Mouse (Mus musculus) gonadal fat pad, adult 2 months (tissue): ENCODE results near the gene Scmh1. TPM values are rescaled to one million over a fixed set of nuclear protein-coding genes. Genes with fewer than 3 reads are reported as not detected.
"Not testable (repeated sequence)": the region's sequence is repeated elsewhere in the genome, so short reads cannot be mapped to it uniquely, and the experiment has no call there.

ENCODE experiments used
- DNase-seq: peaks from one replicate; pipeline ENCODE4 v3.0.0-alpha.2; 2012; ENCODE audit warnings: low read depth
- polyA plus RNA-seq: library from polyadenylated mRNA; depleted of rRNA; stranded (reverse); fragments of >200 nt; gene quantifications from 2 replicates; pipeline ENCODE4 v1.2.3, GENCODE M21; 2012; rRNA removed

Gene Scmh1
- polyA plus RNA-seq: 41.2 and 47.9 TPM in 2 replicates

DNA sequence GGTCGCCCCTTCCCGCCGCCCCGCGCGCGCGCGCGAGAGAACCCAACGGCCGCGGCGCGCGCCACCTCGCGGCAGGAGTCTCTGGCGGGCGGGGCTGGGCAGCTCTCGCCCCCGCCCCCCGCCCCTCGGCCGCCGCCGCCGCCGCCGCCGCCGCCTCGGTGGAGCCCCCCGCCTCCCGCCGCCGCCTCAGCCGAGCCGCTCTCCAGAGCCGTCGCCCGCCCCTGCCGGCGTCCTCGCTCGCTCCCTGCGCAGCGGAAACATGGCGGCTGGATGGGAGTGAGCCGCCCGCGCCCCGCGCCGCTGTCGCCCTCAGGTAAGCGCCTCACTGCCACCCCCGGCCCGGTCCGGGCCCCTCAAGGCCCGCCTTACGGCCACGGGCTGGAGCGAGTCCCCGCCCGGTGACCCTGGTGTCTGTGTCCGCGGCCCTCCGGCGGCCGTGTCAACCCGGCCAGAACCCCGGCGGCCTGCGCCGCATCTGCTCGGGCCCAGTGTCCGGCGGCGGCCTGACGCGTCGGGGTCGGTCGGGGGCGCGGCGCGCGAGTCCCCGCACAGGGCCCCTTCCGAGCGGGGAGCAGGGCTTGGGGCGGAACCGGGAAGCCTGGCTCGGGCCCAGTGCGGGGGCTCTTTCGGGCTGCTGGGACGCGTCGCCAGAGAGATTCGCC lies at the start of gene Scmh1:
Gene Scmh1, plus strand, starts transcription at position 138 of the 662 bp plus-strand sequence.
- no peak for DNase-seq

DNA sequence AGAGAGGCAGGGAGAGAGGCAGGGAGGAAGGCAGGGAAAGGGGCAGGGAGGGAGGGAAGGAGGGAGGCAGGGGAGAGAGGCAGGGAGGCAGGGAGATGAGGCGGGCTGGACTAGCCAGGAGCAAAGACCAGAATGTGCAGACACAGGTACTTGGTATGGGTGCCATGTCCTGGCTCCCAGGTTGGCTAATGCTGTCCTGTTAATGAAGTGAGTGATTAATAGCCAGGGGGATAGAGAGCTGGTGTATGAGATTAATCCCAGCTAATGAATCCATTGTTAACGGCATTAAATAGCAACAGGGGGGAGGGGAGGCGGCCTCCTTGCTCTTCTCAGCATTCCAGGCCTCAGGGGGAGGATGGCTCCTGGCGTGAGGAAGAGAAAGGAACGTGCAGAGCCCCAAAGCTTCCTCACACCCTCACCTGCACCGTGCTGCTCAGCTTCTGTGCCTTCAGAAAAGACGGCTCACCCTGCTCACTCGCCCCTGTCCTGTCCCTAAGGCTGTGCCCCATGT lies 45.0 kb upstream of the Scmh1 start:
- DNase-seq: no peak

DNA sequence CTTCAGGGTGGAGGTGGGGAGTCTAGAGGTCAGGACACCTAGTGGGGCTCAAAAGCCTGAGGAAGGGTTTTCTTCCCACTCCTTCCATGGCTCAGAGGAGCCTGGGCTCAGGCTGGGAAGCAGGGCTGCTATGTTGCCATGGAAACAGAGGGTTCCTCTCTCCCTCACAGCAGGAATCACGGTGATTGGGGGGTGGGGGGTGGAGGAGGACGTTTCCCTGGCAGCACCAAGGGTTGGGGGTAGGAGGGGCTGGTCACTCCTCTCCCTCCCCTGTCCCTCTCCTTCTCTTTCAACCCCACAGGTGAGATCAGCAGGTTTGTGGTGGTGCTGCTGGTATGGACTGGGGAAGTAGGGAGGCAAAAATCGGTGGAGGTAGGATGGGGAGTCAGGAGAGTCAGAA lies 40.4 kb upstream of the Scmh1 start:
- no peak for DNase-seq

DNA sequence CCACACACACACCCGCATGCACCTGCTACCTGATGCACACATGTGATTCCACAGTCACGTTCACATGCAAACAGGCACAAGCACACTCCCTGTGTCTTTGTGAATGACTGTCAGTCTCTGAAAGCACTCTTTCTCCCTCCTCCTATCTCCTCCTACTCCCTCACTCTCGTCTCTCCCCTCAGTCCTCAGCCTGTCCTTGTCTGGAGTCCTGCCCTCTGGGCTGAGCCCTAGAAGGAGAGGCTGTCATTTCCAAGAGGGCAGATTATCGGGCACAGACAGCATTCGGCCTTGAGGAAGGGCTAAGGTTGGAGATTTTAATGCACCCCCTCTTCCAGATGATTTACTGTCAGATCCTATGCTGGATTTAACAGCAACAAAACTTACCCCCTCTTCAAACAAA lies 39.6 kb upstream of the Scmh1 start:
- no peak for DNase-seq

DNA sequence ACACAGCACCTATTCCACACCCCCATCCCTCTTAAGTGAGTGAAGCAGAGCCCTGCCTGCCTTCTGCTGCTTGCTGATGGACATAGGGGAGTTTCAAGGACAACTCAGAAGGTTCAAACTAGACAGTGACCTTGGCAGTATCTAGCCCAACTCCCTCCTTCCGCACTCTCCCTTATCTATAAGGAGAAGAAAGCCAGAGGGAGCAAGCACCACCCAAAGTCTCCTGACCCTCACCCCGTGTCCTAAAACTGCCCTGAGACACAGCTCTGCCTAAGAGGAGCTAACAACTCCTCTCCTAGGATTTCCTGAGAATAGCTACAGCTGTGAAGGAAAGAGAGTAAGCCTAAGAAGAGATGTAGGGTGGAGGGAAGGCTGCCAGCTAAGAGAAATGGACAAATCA lies 37.0 kb upstream of the Scmh1 start:
- DNase-seq: no peak

DNA sequence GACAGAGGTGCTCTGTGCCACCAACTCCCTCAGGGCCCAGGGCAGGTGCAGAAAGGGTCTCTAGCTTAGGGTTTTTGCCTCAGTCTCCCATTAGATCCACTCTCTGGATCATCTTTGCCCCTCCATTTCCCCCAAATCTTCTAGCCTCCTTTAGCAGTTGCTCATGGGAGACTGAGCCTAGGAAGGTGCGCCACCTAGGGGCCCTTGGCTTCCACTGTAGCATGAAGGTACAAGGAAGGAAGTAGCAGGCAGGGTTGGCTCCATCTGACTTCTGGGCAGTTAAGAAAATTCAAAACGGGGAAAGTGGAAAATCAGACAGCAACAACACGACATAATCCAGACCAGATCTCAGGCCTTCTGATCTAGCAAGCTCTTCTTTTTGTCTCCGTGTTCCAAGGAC lies 36.4 kb upstream of the Scmh1 start:
- no peak for DNase-seq

DNA sequence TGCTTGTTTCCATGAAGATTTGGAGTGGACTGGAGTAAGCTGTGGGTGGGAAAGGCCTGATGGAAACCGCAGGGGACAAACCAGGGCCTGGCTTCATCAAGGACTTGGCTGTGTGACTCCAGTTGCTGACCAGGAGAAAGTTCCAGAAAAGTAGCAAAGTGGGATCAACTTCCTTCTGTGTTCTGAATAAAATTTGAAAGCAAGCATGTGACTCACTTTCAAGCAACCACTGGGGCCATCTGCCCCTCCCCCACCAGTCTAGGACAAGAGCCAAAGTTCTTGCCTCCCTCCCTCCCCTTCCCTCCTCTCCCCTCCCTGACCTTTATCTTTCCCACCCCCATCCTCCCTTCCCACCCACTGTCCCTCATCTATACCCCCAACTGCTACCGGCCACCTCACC lies 35.9 kb upstream of the Scmh1 start:
- no peak for DNase-seq

DNA sequence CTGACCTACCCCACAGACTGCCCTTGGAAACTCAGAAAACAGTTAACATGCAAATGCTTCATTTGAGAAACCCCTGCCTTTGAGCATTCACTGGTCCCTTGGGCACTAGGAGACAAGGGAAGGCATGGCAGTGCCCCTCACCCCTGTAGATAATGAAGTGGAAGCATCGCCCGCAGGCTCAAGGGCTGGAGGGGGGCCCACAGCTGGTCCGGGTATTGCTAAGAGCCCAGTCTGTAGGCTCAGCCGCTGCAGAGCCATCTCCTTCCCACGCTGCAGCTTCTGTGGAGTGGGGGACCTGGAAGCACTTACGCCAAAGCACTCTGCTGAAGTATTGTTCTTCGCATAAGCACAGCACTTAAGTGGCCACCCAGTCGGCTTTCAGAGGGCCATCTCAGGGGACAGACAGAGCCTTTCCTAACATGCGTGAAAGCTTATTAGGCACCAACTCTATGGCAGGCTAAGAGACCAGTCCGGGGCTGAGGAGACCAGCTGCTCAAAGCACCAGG lies 35.2 kb upstream of the Scmh1 start:
- no peak for DNase-seq

DNA sequence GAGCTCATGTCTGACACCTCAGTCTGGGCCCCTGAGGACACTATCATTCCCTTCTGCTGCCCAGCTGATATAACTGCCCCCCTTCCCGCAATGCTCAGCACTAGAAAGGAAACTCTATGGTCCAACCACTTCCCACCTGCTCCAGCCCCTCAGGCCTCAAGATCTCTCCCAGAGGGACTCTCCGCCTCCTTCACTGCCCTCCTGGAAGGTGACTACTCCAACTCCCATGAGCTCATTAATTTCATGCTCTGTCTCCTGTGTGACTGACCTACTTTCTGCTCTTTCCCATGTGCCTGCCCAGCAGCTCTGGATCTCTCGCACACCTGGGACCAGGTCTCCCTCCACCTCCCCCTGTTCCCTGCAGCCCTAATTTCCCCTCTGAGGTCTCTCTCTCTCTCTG lies 32.2 kb upstream of the Scmh1 start:
- DNase-seq: no peak

DNA sequence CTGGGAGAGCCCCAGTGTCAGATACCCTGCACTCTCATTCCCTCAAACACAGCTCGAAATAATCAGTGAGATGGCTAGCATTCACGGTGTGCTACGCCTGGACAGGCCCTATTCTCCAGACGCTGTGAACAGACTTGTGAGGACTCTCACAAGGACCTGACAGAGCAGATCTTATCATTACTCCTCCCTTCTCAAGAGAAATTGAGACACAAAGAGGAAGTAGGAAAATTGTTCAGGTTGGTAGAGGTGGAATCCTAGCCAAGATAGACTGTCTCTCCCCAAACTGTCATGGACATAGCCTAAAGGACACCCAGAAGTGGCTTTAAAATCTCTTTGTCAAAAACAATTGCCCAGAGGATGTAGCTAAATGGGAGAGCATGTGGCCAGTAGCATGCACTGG lies 31.3 kb upstream of the Scmh1 start:
- no peak for DNase-seq

DNA sequence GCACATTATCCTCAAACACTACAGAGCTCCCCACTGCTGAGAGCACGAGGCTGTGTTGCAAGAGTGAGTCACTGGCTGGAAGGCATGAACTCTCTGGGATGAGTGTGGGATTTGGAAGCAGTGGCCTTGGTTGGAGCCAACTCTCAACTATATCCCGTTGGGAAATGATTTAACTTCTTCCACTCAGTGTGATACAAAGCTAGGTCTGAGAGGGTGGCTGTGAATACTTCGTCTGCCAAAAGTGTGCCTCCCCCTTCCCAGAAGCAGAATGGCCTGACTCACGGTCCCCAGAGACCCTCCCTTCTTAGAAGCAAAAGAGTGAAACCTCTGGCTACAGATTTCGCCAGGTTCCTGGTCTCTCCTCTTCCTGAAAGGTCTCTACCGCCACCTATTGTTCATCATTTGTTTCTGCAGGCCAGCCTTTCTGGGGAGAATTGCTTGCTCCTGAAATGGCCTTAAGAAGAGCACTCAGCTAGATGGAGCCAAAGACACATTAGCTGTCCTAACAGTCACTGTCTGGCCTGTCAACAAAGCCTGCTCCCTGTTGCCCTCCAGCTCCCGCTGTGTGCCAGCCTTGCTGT lies 24.2 kb upstream of the Scmh1 start:
- peak; percentile 79 for DNase-seq

DNA sequence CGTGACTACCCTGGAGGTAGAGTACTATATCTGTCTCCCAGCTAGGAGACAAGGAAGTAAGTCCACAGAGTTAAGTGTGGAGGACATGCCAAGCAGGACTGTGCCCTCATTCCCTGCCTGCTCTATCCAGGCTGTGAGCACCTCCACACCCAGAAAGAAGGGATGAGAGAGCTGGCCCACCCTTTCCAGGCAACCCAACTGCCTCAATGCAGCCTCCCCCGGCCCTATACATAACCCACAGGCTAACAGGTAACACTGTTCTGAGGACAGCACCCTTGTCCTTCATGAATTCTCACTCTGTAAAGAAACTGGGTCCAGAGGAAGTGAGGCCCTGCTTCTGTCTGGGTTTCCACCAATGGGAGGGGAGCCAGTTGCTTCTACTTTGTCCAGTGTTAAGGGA lies 19.6 kb upstream of the Scmh1 start:
- no peak for DNase-seq

DNA sequence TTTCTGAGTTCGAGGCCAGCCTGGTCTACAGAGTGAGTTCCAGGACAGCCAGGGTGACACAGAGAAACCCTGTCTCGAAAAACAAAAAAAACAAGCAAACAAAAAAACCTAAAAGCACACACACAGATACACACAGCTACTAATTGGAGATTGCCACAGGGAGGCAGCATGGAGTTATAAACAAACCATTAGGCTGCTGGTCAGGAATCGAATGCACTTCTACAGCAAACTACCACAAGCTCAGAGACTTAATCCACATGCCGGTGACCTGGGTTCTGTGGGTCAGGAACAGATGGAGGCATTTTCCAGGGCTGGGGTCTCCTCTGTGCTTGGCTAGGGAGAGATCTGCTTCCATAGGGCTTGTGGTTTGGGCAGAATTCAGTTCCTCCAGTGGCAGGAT lies 17.6 kb upstream of the Scmh1 start:
- no peak for DNase-seq

DNA sequence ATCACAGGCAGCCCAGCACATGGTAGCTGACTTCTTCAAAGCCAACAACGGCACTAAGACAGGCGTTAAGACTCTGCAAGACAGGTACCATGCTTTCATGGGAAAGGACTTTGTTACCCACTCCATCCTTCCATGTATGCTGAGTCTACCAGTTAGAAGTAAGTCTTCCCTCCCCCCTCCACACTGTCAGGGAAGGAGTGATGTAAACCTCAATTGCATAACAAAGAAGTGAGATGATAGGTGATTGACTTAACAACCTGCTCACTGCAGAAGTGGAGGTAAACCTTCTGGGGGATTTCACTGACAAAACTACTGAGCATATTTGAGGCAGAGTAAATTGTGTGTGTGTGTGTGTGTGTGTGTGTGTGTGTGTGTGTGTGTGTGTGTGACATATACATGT lies 17.1 kb upstream of the Scmh1 start:
- no peak for DNase-seq

DNA sequence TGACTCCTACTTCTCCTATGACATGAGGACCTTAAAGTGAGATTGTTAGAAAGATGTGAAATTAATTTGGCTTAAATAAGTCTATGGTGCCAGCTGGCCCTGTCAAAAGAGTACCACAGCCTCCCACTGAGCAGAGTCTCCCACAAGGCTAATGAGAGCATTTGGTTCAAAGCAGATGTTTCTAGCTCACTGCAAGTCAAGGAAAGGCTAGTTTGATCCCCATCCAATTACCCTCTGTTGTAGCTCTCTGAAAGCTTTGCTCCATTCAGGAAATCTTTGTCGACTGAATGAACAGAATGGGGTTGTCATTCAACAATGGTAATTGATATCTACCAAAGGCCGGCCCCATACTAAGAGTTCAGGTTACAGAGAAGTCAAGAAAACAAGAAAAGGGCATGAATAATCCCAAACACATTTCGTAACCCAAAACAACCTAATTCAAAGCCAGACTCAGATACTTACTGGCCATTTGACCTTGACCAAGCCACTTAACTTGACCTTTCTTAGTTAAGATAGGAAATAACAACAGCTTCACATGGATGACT lies 16.0 kb upstream of the Scmh1 start:
- no peak for DNase-seq

DNA sequence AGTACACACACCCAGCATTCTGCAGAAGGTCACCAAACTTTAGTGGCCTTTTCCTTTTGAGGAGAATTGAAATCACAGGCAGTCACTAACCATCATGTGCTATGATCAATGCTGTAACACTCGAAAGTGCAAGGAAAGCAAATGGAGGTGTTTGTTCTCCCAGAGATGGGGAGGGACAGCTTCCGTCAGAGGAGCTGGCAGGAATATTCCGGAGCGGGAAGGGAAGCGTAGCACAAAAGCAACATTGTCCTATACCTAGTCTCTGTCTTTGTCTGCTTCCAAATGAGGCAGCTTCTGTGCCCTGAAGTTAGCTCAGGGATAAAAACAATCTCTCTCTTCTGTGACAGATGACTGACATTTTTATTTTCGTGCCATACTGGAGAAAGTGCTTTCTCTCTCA lies 15.5 kb upstream of the Scmh1 start:
- no peak for DNase-seq

DNA sequence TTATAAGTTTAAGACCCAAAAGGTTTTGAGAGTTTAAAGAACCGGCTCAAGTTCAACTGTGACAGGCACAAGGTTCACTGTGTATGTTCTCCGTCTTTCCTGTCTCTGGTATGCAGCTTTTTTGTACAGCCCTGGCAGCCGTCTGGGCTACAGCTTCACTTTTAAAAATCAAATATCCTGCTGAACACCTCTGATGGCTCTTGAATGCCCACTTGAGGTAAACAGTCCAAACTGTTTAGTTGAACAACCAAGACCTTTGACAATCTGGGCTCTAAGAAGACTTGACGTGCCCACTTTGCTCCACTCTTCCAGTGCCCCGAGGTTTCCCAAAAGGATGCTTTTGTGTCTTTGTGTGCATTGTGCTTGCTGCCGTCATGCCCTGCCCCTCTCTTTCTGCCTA lies 13.5 kb upstream of the Scmh1 start:
- DNase-seq: no peak

DNA sequence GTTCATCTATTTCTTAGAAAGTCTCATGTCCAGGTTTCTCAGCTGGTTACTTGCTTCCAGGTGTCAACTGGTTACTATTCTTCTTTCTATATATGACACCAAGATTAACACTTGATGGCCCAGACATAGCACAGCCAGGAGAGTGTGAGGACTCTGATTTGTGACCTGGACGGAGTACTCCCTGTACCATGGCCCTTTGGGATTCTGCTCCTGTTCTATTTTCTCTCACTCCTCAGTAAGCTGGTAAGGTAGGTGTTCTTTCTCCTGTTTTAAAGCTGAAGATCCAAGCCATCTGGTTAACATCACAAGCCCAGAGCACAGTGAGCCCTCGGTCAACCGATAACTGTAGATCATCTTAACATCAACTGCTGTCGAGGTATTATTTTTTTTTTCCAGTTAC lies 12.7 kb upstream of the Scmh1 start:
- no peak for DNase-seq

DNA sequence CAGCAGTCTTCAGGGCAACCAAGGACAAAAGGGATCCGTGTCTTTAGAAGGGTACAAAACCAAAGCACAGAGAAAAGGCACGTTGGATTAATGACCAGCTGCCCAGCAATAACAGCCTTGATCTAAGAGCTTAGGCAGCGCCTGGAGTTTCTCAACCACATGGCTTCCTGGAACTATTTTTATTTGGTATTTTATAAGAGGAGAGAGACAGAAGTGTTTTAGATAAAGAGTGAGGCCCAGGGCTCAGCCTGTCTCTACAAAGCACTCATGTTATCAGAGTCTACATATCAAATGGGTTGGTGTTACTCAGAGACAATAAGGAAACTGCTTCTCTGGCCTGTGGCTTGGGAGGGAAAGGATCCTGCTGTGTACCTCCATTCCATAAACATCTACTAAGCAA lies 12.3 kb upstream of the Scmh1 start:
- no peak for DNase-seq

DNA sequence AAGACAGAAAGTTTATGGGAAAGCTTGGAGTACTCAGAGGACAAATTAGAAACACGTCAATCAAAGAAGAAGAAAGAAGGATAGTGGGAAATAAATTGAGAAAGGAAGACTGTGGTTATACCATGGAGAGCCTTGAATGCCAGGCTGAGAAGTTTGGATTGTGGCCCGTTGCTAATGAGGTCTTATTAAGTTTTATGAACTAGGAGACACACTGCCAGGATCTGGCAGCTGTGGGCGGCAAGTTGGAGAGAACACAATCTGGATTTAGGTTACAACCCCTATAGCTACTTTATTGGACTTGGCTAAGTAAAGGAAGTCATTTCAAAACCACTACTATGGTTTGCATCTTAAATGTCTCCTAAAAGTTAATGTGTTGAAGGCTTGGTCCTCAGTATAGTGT lies 4.8 kb upstream of the Scmh1 start:
- DNase-seq: peak; percentile 65

DNA sequence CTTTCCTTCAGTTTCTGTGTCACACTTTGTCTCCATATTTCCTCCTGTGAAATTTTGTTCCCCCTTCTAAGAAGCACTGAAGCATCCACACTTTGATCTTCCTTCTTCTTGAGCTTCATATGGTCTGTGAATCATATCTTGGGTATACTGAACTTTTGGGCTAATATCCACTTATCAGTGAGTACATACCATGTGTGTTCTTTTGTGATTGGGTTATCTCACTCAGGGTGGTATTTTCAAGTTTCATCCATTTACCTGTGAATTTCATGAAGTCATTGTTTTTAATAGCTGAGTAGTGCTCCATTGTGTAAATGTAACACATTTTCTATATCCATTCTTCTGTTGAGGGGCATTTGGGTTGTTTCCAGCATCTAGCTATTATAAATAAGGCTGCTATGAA lies 3.0 kb upstream of the Scmh1 start:
- DNase-seq: not testable (repeated sequence)

DNA sequence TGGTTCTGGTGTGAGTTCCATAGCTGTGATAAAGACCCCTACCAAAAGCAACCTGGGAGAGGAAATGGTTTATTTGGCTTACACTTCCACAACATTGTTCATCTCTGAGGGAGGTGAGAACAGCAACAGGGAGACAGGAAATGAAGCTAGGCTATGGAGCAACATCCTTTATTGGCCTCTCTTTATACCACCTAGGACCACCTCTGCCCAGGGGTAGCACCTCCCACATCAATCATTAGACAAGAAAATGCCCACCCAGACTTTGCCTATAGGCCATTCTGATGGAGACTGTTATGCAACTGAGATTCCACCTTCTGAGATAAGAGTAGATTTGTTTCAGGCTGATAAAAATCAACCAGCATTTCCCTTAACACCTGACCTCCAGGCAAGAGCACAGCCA lies 834 bp upstream of the Scmh1 start:
- DNase-seq: no peak

DNA sequence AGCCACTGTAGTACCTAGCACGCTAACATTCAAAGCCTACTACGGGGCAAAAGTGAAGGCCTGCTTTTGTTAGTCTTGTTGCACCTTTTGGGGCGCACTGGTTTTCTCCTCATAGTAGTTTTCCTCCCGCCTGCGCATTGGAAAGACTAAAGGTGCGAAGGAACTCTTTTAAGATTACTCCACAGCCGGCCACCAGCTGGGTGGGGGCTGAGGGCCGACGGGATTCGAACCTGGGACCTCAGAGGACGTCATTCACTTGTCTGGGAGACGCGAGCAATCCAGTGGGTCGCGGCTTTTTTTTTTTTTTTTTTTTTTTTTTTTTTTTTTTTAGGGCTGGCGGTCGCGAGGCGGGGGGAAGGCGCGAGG lies 320 bp upstream of the Scmh1 start:
- no peak for DNase-seq
